Mouse (Mus musculus) 3T3-L1 (cell line): ENCODE data around the gene Ddr2.
A peak's percentile ranks its signal among the peaks of the same experiment; 100 is the strongest.
"Not testable (repeated sequence)": the region's sequence is repeated elsewhere in the genome, so short reads cannot be mapped to it uniquely, and the experiment has no call there.

ENCODE experiments used
- DNase-seq: peaks from one replicate; pipeline ENCODE4 v3.0.0-alpha.2; 2015; ENCODE audit warnings: low read depth, low spot score

Ddr2 gene

GRCm38 (mm10) chr1:170102814-170103213, 7.7 kb downstream of the Ddr2 start:
- DNase-seq, result not testable (repeated sequence)

DNA sequence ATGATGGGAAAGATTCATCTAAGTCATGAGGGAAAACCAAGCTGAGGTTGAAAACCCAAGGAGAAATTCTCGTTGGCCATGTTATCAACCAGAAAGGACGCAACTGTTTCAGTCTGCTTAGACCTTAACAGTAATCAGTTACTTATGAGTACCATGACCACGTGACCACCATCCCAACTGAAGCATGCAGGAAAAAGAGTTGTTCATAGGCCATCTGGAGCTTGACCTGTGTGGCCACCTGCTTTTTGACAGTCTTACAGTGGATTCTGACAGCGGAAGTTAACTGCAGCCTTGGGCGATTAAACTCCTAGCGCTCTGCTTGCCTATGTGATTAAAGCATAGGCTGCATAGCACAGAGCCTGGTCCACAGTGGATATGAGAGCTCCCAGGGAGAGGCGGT, 23.9 kb downstream of the Ddr2 start:
- no peak for DNase-seq

DNA sequence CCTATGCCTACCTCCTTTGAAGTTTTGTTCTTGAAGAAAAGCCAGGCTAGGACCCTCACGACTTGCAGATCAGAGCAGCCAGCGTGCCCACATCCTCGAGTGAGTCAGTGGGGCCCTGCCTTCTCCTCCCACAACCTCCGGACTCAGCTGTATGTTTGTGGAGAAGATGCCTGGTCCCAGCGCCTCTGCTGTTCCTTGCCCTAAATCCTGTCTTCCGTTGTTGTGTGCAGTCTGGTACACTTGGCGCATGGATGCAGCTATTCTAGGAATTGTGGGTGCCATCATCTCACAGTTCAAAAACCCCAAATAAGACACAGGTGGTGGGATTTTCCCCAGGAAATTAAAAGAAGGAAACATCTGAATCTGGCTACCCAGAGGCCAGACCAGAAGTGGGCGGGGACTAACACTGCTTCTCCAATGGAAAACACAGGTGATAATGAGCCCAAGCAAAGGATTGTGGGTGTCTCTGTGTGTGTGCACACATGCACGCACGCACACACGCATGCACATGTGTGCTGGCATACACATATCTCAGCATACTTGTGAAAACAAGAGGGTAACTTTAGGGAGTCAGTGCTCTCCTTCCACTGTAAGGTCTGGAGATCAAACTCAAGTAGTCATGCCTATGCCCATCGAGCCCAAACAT, 26.3 kb downstream of the Ddr2 start:
- no peak for DNase-seq

DNA sequence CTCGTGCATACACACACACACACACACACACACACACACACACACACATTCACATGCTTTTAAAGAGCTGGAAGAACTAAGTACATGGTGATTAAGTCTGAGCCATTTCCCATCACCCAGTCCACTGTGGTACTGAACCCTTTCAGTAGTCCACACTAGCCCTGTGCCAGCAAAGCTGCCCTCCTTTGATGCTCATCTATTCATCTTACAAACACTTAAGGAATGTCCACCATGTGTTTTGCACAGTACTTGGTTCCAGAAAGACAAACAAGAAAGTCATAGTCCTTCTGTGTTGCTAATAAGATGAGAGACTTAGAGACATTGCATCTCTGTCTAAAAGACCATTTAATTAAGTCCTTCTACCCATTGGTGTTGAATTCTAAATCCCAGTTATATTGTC, 29.7 kb downstream of the Ddr2 start:
- DNase-seq, result peak; percentile 63

GRCm38 (mm10) chr1:170079465-170079864, 31.1 kb downstream of the Ddr2 start:
- DNase-seq, result peak; percentile 57

GRCm38 (mm10) chr1:170076339-170076738, 34.2 kb downstream of the Ddr2 start:
- no peak for DNase-seq

DNA sequence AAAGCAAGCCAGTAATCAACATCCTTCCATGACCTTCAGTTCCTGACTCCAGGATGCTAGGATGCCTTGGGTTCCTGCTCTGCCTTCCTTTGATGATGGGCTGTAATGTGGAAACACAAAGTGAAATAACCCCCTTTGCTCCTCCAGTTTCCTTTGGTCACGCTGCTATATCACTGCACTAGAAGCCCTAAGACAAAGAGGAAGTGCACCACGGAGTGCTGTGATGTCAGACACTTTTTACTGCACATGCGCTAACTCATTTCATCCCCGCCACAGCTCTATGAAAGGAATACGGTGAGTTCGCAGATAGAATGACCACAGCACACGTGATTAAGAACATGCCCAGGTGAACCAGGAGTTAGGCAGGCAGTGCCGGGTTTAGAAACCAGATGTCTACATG, 36.8 kb downstream of the Ddr2 start:
- DNase-seq, result no peak

DNA sequence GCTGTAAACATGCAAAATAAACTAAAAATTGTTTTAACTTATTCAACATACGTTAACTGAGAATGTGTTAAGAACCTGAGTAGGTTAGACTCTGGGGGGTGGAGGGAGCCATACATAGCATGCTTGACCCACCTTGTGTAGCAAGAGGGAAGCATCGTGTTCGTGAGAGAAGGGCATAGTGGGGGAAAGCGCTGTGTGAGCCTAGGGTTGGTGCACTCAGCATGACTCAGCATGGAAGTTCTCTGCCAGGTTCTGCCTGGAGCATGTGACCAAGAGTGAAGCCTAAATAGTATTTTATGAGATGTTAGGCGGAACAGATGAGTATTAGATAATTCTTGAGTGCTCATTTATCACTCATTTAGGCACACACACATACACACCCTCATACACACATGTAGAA, 41.4 kb downstream of the Ddr2 start:
- peak; percentile 61 for DNase-seq

DNA sequence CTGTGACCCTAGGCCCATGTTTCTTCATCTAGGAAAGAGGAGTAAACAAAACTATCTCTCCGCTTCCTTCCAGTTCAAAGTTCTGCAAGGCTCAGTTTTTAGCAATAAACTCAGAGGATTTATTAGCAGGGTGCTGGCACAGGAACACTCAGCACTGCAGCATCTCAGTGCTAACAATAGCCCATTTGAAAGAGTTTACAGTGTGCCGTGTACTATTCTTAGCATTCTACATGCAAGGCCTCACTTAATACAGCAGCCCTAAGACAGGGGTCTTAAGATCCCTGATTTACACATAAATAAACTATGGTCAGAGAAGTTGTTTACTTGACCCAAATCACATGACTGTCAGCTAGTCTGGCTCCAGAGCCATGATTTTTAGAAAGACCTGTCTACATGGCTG, 44.6 kb downstream of the Ddr2 start:
- DNase-seq, result no peak

- no peak for DNase-seq
Observed at GRCm38 (mm10) chr1:170065009-170065408, 45.6 kb downstream of the Ddr2 start.

GRCm38 (mm10) chr1:170064083-170064494, 46.5 kb downstream of the Ddr2 start:
- peak; percentile 78 for DNase-seq

DNA sequence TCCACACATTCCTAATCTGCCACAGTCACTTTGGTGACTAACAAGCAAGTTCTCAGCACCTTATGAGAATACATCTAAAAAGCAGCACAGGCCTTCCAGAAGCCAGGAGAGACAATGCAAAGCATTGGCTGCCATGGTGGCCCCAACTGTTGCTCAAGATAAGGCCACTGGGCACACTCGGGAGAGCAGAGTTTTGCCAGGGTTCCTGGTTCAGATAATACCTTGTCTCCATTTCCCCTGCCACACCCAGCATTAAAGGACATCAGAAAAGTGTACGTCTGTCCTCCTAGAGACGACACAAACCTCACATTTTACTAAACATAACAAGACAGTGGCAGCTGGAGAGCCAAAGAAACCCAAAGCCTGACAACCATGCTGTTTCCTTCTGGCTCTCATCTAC, 50.3 kb downstream of the Ddr2 start:
- DNase-seq, result no peak

- peak; percentile 73 for DNase-seq
Observed at GRCm38 (mm10) chr1:170059347-170059746, 51.2 kb downstream of the Ddr2 start.

DNA sequence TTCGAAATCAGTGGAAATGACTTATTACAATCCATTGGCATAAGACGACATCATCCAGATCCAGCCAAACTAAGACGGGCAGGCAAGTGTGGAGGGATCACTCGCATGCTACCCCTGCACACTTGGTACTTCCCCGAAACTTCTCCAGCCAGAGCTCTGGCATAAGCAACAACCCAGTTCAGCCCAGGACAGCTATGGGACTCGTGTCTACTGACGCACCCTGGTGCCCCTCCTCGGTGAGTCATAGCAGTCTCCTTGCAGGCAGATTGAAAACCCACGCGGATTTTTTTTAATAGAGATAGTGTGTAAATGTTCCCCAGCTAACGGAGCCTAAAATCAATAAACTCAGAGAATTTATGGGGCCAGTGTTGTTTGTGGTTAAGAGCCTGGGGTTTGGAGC, 52.5 kb downstream of the Ddr2 start:
- peak; percentile 87 for DNase-seq

DNA sequence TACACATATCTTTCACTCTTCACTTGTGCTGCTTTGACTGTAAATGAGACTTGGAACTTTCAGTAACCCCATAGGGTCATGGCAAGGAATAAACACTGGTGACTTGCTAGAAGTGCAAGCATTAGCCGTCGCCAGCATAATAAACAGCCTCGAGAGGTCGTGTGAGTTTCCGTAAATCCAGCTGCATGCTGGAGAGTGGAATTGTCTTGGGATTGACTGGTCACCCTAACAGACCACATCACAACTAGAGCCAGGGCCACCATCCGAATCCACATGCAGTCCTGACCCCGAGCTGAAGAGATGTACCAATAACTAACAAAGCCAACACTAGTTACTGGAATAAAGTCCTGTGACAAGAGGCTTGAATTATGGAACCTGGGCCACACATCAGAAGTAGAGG, 53.0 kb downstream of the Ddr2 start:
- DNase-seq, result no peak

DNA sequence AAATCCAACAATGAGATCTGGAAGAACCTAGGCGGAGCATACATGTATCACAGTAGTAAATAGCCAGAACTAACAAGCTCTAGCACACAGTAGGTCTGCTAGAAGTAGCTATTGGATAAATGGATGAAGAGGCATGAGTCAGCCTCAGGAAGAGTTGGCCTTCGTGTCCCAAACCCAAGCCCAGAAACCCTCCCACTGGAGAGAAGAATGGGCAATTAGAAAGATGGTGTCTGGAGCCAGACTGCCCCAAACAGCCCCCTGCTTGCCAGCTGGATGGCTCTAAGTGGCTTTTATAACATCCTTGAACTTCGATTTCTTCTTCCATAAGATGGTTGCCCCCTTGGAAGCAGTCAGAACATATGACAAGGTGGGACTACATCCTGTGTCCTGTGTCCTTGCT, 53.6 kb downstream of the Ddr2 start:
- no peak for DNase-seq

DNA sequence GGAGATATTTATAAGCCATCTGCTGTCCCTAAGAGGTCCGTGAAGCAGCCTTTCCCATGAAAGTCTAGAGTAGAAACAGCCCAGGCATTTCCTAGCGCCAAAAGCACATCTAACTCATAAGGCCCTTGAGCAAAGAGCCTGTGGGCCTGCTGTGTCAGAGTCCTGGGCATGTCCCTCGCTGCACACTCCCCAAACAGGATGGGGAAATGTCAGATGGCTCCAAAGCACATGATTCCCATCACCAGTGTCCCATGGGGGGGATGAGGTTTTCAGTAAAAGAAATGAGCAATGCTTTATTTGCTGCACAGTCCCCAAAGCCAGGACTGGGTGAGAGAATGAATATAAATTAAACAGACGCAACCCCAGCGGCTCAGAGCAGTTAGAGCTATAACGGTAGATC, 54.3 kb downstream of the Ddr2 start:
- no peak for DNase-seq

DNA sequence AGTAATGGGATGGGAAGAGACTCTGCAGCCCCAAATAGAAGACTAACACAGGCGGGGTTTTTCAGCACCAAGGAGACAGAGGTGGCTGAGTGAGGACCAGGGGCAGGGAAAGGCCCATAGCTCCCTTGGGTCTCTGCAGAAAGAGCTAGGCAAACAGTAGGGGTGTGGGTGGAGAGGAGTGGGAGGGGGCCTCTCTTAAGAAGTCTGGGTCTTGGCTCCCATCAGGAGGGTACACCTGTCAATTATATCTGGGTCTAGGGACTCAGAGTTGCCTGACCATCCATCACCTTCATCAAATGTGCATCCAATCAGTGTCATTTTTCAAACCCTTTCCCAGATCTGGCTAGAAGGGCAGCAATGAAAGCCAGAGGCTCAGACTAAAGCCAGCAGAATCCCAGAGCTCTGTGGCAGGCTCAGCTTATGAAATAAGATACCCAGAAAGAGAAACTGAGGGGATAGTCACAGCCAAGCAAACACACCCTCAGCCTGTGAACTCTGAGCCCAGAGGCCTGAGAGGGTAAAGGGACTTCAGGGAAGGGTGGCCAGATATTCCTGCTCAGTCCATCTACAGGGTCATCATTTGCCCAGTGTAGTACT, 58.0 kb downstream of the Ddr2 start:
- DNase-seq, result no peak

DNA sequence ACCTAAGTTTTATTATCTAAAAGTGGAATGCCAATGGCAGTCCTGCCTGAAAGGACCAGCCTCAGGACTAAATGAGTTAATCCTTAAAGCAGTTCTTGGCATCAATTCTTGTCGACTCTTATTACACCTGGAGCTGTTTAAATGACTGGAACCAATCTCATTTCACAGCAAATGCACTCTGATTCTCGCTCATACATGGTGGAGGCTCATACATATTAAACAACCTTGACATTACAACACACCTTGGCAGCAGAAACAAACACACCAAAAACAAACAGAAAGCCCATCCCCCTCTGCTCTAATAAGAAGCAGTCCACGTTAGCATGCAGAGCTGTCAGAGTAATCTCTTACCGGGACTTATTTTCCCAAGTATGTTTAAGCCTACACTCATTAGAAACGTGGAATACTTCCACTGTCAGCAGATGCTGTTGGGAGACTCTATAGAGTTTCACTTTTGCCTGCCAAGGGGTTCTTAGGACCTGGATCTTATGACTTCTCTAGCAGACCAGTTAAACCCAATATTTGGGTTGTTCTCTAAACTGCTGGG, 58.9 kb downstream of the Ddr2 start:
- no peak for DNase-seq

GRCm38 (mm10) chr1:170048434-170048833, 62.1 kb downstream of the Ddr2 start:
- DNase-seq, result no peak

DNA sequence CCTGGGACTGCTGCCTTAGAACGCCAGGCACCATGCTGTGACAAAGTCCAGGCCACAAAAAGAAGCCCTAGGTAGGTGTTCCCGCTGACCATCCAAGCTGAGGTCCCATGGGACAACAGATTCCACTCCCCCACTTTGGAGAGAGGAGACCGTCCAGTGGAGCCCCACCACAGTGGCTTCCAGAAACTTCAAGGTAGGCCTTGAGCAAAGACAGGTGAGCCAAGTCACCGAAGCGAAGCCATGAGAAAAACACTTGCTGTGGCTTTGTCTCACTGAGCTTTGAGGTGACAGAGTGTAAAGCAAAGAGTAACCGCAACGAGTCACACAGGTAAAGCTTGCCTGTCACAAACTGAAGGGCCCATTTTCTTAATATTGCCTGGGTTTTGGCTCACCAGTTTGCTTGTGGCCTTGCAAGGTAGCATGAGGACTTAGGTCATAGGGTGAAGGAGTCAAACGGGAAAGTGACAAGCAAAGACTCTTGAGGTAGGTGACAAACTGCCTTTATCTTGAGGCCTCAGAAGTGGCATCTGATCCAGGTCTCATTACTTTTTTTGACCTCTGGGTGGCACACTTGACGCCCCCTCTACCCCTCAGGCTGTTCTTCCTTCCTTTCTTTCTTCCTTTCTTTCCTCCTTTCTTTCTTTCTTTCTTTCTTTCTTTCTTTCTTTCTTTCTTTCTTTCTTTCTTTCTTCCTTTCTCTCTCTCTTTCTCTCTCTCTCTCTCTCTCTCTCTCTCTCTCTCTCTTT, 65.7 kb downstream of the Ddr2 start:
- no peak for DNase-seq

GRCm38 (mm10) chr1:170043753-170044152, 66.8 kb downstream of the Ddr2 start:
- DNase-seq, result no peak

DNA sequence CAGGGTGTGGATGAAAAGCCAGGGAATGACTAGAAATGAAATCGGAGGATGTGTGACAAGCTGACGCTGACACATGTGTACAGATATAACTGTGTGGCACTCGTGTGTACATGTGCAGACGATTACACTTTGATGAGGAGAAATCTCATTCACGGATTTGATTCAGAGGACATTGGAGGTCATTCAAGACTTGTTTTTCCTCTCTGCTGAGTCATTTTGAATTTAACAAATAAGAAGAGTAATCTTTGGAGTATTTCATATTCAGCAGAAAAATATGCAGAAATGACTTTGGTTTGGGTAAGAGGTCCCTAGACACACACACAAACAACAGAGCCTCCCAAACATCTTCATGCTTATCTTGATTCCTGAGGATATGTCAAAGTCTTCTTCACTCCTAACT, 67.6 kb downstream of the Ddr2 start:
- DNase-seq, result peak; percentile 72
